Mouse (Mus musculus): Measurements from ENCODE around the gene Pbrm1. TPM values are rescaled to one million over a fixed set of nuclear protein-coding genes. Genes with fewer than 3 reads are reported as not detected.

Pbrm1 gene
- polyA plus RNA-seq, 1 experiment from 2014 or later, result 105 TPM

GRCm38 (mm10) chr14:31062277-31062676 is 43.3 kb downstream of the Pbrm1 start:
- WGBS, result 75% methylated on average over 1 of the region's 1 CpGs
- H3K4me2 ChIP-seq (replicated peaks), result no peak overlapping the region
- no peak overlapping the region for H3K27ac ChIP-seq
- DNase-seq (ENCODE audit: low spot score) (no peak), ATAC-seq (ENCODE audit: low FRiP score) (no peak)
- H3K4me1 ChIP-seq (replicated peaks; ENCODE audit: control insufficient read depth, insufficient read depth, low read length), result no peaks in the 10 kb centered on the region
- H3K27me3 ChIP-seq (ENCODE audit: control insufficient read depth, insufficient read depth, low read length), result no peaks in the 10 kb centered on the region
- H3K36me3 ChIP-seq (replicated peaks; ENCODE audit: control insufficient read depth, insufficient read depth), result peaks cover 76% of the 10 kb centered on the region
- no peaks in the 10 kb centered on the region for H3K9me3 ChIP-seq (ENCODE audit: control insufficient read depth, low read length)
- no peak overlapping the region for H3K4me3 ChIP-seq (replicated peaks; ENCODE audit: low read length)
- no peak overlapping the region for H3K9ac ChIP-seq

DNA sequence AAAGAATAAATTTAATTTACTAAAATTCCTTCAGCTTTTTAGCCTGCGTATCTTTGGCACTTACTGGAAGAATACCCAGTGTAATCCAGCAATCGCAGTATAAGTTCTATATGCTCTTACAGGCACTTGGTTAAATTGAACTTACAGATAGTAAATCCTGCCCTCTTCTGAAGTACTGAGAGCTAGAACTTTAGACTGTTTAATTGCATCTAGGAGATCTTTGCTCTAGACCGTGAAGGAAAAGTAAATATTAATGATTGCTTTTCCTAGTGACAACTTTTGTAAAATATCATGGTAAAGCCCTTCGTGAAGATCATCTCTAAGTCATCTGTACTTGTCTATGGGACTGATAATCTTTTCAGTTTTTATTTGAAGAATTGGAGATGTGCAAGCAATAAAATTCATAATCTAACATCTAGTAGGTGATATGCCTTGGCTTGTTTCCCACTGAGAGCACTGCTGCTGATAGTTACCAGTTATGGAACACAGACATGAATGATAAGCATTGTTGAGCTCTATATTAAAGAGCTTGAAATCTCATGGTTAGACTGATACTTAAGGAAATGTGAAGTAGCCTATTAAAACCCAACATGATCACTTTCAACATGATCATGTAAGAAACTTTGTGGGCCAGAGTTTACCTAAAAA is 50.3 kb downstream of the Pbrm1 start:
- WGBS, result 100% methylated on average over 4 of the region's 4 CpGs

DNA sequence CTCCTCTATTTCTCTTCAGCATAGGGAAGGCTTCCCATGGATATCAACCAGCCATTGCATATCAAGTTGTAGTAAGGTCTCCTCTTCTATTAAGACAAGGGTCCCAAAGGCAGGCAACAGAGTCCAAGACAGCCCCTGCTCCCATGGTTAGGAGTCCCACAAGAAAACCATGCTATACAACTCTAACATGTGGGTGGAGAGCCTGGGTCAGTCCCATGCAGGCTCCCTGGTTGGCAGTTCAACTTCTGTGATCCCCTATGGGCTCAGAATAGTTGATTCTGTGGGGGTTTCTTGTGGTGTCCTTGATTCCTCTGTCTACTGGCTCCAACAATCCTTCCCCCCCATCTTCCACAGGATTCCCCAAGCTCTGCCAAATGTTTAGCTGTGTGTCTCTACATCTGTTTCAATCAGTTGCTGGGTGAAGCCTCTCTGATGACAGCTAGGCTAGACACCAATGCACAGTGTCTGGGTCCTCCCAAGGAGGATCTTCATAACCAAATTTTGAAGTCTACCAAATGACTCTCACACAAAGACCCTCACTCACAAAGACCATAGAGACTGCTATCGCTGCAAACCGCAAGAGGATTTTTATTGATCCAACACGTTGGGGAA is 59.8 kb downstream of the Pbrm1 start:
- no peak overlapping the region for H3K27ac ChIP-seq
- no peaks in the 10 kb centered on the region for H3K27me3 ChIP-seq (ENCODE audit: control insufficient read depth, insufficient read depth, low read length)
- no peak overlapping the region for H3K9ac ChIP-seq
- WGBS, result 98% methylated on average over 3 of the region's 3 CpGs
- peaks cover 83% of the 10 kb centered on the region for H3K36me3 ChIP-seq (replicated peaks; ENCODE audit: control insufficient read depth, insufficient read depth)
- H3K4me2 ChIP-seq (replicated peaks), result no peak overlapping the region
- no peaks in the 10 kb centered on the region for H3K4me1 ChIP-seq (replicated peaks; ENCODE audit: control insufficient read depth, insufficient read depth, low read length)
- no peak for DNase-seq (ENCODE audit: low spot score)
- no peaks in the 10 kb centered on the region for H3K9me3 ChIP-seq (ENCODE audit: control insufficient read depth, low read length)
- ATAC-seq (ENCODE audit: low FRiP score), result no peak
- no peak overlapping the region for H3K4me3 ChIP-seq (replicated peaks; ENCODE audit: low read length)

More for the DNA sequence above, 50.3 kb downstream of the Pbrm1 start:
- H3K9me3 ChIP-seq (ENCODE audit: control insufficient read depth, low read length), result no peaks in the 10 kb centered on the region
- ATAC-seq (ENCODE audit: low FRiP score) (no peak), DNase-seq (ENCODE audit: low spot score) (no peak)
- H3K36me3 ChIP-seq (replicated peaks; ENCODE audit: control insufficient read depth, insufficient read depth), result peaks cover 73% of the 10 kb centered on the region
- H3K27ac ChIP-seq, result no peak overlapping the region
- H3K4me3 ChIP-seq (replicated peaks; ENCODE audit: low read length), result no peak overlapping the region
- H3K4me1 ChIP-seq (replicated peaks; ENCODE audit: control insufficient read depth, insufficient read depth, low read length), result no peaks in the 10 kb centered on the region
- H3K27me3 ChIP-seq (ENCODE audit: control insufficient read depth, insufficient read depth, low read length), result no peaks in the 10 kb centered on the region
- H3K4me2 ChIP-seq (replicated peaks), result no peak overlapping the region
- no peak overlapping the region for H3K9ac ChIP-seq

DNA sequence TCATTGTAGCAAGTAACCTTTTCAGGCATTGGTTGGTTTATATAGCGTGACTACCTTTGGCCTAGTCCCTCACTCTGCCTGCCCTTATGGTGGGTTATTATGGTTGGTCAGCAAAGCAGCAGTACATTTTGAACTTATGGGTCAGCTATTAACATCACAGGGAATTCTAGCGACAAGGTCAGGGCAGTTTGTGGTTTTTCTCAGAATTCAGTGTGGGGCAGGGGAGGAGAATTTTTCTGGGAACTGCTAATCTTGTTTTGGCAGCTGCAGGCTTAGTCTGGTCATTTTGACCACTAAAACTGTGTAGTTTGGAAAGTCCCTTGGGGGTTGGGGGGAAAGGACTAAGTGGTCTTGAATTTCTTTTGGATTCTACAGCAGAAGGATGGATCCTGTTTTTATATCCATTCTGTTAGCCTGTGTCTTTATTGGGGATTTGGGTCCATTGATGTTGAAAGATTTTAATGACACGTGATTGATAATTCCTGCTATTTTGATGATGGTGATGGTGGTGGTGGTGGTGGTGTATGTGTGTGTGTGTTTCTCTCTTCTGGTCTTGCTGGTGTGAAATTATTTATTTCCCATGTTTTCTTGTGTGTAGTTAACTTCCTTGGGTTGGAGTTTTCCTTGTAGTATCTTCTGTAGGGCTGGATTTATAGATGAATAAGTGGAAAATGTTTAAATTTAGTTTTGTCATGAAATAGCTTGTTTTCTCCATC is 60.5 kb downstream of the Pbrm1 start:
- H3K9me3 ChIP-seq (ENCODE audit: control insufficient read depth, low read length), result no peaks in the 10 kb centered on the region
- H3K4me1 ChIP-seq (replicated peaks; ENCODE audit: control insufficient read depth, insufficient read depth, low read length), result no peaks in the 10 kb centered on the region
- peaks cover 78% of the 10 kb centered on the region for H3K36me3 ChIP-seq (replicated peaks; ENCODE audit: control insufficient read depth, insufficient read depth)
- ATAC-seq (ENCODE audit: low FRiP score) (no peak), DNase-seq (ENCODE audit: low spot score) (no peak)
- H3K4me2 ChIP-seq (replicated peaks), result no peak overlapping the region
- H3K27me3 ChIP-seq (ENCODE audit: control insufficient read depth, insufficient read depth, low read length), result no peaks in the 10 kb centered on the region
- H3K4me3 ChIP-seq (replicated peaks; ENCODE audit: low read length), result no peak overlapping the region
- 96% methylated on average over 3 of the region's 3 CpGs for whole genome bisulfite sequencing
- no peak overlapping the region for H3K9ac ChIP-seq
- H3K27ac ChIP-seq, result no peak overlapping the region

DNA sequence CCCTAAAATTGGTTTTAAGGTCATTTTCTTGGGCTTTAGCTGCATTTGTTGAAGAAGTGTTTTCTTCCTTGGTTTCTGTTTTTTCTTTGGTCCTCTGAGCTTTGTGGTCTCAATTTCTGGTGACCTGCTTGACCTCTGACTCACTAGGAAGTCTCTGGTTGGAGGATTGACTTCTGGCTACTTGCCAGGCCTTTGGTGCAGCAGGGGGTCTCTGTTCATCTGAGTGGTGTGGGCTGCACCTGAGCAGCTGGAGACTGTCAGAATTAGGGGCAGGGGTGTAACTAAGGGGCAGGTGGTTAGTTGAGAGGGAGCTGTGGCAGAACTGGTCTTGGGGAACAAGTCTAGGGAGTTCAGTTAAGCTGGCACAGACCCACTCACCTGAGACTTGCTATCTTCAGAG is 62.2 kb downstream of the Pbrm1 start:
- ATAC-seq (ENCODE audit: low FRiP score) (no peak), DNase-seq (ENCODE audit: low spot score) (no peak)
- H3K4me2 ChIP-seq (replicated peaks), result no peak overlapping the region
- H3K4me3 ChIP-seq (replicated peaks; ENCODE audit: low read length), result no peak overlapping the region
- no peak overlapping the region for H3K9ac ChIP-seq
- H3K36me3 ChIP-seq (replicated peaks; ENCODE audit: control insufficient read depth, insufficient read depth), result peaks cover 76% of the 10 kb centered on the region
- H3K27me3 ChIP-seq (ENCODE audit: control insufficient read depth, insufficient read depth, low read length), result no peaks in the 10 kb centered on the region
- no peaks in the 10 kb centered on the region for H3K4me1 ChIP-seq (replicated peaks; ENCODE audit: control insufficient read depth, insufficient read depth, low read length)
- no peak overlapping the region for H3K27ac ChIP-seq
- H3K9me3 ChIP-seq (ENCODE audit: control insufficient read depth, low read length), result no peaks in the 10 kb centered on the region

DNA sequence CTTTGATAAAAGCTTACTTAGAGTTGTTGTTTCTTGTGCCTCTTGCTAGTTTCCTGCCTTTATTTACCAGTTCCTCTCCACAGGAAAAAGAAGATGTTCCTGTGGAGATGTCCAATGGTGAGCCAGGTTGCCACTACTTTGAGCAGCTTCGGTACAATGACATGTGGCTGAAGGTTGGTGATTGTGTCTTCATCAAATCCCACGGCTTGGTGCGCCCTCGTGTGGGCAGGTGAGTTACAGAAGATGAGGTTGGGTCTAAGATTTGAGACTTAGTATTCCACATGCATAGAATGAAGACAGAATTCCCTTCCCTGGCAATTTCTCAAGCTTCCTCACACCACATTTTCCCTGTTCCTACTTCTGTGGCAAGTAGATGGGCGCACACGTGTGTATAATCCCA is 68.5 kb downstream of the Pbrm1 start:
- 88% methylated on average over 6 of the region's 6 CpGs for WGBS
- no peak overlapping the region for H3K9ac ChIP-seq
- no peak overlapping the region for H3K27ac ChIP-seq
- ATAC-seq (ENCODE audit: low FRiP score), result no peak
- no peaks in the 10 kb centered on the region for H3K27me3 ChIP-seq (ENCODE audit: control insufficient read depth, insufficient read depth, low read length)
- H3K36me3 ChIP-seq (replicated peaks; ENCODE audit: control insufficient read depth, insufficient read depth), result peaks cover 91% of the 10 kb centered on the region
- no peak overlapping the region for H3K4me3 ChIP-seq (replicated peaks; ENCODE audit: low read length)
- H3K4me2 ChIP-seq (replicated peaks), result no peak overlapping the region
- no peaks in the 10 kb centered on the region for H3K9me3 ChIP-seq (ENCODE audit: control insufficient read depth, low read length)
- H3K4me1 ChIP-seq (replicated peaks; ENCODE audit: control insufficient read depth, insufficient read depth, low read length), result no peaks in the 10 kb centered on the region
- DNase-seq (ENCODE audit: low spot score), result no peak

- ATAC-seq (ENCODE audit: low FRiP score), result no peak
- H3K4me2 ChIP-seq (replicated peaks), result no peak overlapping the region
These were observed 69.6 kb downstream of the Pbrm1 start for GRCm38 (mm10) chr14:31088515-31088914.

GRCm38 (mm10) chr14:31089918-31090317 is 71.0 kb downstream of the Pbrm1 start:
- Histone ChIP-seq H3K27me3 (ENCODE audit: control insufficient read depth, insufficient read depth, low read length) (no peaks in the 10 kb centered on the region), H3K4me3 (replicated peaks; ENCODE audit: low read length) (no peak overlapping the region), H3K4me1 (replicated peaks; ENCODE audit: control insufficient read depth, insufficient read depth, low read length) (no peaks in the 10 kb centered on the region), H3K9me3 (ENCODE audit: control insufficient read depth, low read length) (no peaks in the 10 kb centered on the region), H3K9ac (no peak overlapping the region), H3K27ac (no peak overlapping the region), H3K4me2 (replicated peaks) (no peak overlapping the region), H3K36me3 (replicated peaks; ENCODE audit: control insufficient read depth, insufficient read depth) (peaks cover 93% of the 10 kb centered on the region)
- DNase-seq (ENCODE audit: low spot score) (no peak), ATAC-seq (ENCODE audit: low FRiP score) (no peak)
- 93% methylated on average over 1 of the region's 1 CpGs for WGBS

More at GRCm38 (mm10) chr14:31088515-31088914, 69.6 kb downstream of the Pbrm1 start:
- Histone ChIP-seq H3K27ac (no peak overlapping the region), H3K27me3 (ENCODE audit: control insufficient read depth, insufficient read depth, low read length) (no peaks in the 10 kb centered on the region), H3K4me3 (replicated peaks; ENCODE audit: low read length) (no peak overlapping the region), H3K9ac (no peak overlapping the region), H3K4me1 (replicated peaks; ENCODE audit: control insufficient read depth, insufficient read depth, low read length) (no peaks in the 10 kb centered on the region), H3K9me3 (ENCODE audit: control insufficient read depth, low read length) (no peaks in the 10 kb centered on the region), H3K36me3 (replicated peaks; ENCODE audit: control insufficient read depth, insufficient read depth) (peaks cover 91% of the 10 kb centered on the region)
- no peak for DNase-seq (ENCODE audit: low spot score)
- 99% methylated on average over 2 of the region's 2 CpGs for WGBS

DNA sequence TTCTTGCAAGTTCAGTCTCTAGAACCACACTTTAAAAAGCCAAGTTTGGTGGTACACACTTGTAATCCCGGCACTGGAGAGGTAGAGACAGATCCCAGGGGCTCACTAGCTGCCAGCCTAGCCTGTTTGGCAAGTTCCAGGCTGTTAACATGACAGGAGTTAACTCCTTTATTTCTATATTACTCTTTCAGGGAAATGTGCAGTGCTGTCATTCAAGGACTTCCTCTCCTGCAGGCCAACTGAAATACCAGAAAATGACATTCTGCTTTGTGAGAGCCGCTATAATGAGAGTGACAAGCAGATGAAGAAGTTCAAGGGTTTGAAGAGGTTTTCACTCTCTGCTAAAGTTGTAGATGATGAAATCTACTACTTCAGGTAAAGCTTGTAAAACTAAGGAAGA is 86.2 kb downstream of the Pbrm1 start:
- Histone ChIP-seq H3K27me3 (ENCODE audit: control insufficient read depth, insufficient read depth, low read length) (no peaks in the 10 kb centered on the region), H3K4me1 (replicated peaks; ENCODE audit: control insufficient read depth, insufficient read depth, low read length) (no peaks in the 10 kb centered on the region), H3K4me3 (replicated peaks; ENCODE audit: low read length) (no peak overlapping the region), H3K36me3 (replicated peaks; ENCODE audit: control insufficient read depth, insufficient read depth) (peaks cover 78% of the 10 kb centered on the region), H3K4me2 (replicated peaks) (no peak overlapping the region), H3K9me3 (ENCODE audit: control insufficient read depth, low read length) (no peaks in the 10 kb centered on the region), H3K27ac (no peak overlapping the region), H3K9ac (no peak overlapping the region)
- ATAC-seq (ENCODE audit: low FRiP score), result no peak
- DNase-seq (ENCODE audit: low spot score), result no peak
- WGBS, result 95% methylated on average over 2 of the region's 2 CpGs

Data from hindbrain, embryonic 14.5 days (tissue).